Mouse (Mus musculus): ENCODE measurements around the gene Rbm20. TPM values are rescaled to one million over a fixed set of nuclear protein-coding genes. Genes with fewer than 3 reads are reported as not detected.
"Not testable (repeated sequence)": the region's sequence is repeated elsewhere in the genome, so short reads cannot be mapped to it uniquely, and the experiment has no call there.

The Rbm20 gene
- 1 to 10 TPM; 4.4 to 5.2 TPM for total RNA-seq (2021)

DNA sequence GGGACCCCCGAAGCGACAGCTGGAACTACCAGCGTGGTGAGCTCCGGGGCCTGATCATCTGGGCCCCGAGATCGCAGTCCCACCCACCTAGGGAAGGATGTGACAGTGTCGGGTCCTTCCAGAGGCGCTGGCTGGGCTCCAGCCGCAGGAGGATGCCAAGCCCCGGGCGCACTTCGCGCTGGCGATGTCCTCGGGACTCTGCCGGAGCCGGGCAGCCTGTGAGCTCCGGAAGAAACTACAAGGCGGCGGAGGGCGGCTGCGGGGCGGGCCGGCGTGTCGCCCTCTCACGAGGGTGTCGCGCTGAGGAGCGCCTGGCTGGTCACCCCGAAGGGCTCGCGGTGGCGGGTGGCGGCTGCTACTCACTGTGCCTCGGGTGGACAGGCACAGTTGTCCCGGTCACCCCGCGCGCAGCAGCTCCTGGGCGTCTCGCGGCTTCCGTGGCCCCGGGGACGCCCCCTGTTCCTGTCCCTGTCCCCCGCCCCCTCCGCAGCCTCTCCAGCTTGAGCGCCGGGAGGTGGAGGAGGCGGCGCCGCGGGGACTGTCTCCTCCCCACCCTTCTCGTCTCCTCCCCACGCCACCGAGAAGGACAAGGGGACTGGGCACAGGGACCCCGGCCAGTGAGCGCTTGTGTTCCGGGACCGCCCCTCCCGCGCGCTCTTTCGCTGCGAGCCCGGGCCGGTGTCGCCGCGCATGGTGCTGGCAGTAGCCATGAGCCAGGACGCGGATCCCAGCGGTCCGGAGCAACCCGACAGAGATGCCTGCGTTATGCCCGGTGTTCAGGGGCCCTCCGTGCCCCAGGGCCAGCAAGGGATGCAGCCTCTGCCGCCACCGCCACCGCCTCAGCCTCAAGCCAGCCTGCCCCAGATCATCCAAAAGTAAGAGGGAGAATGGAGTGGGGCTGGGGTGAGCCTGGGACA, at the start of gene Rbm20:
Gene Rbm20, plus strand, starts transcription at position 589 of the 917 bp plus-strand sequence.
- intact Hi-C loops (cut with DNase I) = no loop called here
- peak; percentile 34 to 49 for DNase-seq (ENCODE audit: low spot score in 2 of 2)

DNA sequence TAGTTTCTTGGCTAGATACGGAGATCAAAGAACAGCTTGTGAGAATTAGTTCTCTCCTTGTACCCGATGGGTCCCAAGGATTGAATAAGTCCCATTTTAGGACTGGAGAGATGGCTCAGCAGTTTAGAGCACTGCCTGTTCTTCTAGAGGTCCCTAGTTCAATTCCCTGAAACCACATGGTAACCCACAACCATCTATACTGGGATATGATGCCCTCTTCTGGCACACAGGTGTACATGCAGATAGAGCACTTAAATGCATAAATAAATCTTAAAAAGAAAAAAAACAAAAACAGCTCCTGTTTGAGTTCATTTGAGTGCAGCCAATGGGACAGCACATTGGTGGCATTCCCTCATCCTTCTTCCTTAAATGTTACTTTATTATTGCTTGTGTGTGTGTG, 39.1 kb upstream of the Rbm20 start:
- DNase-seq (ENCODE audit: low spot score in 2 of 2) = no peak
- intact Hi-C loops (cut with DNase I) = loop anchor here (5.0 kb wide), 1 partner anchor 36 kb away; the partner anchor contains the start of gene Smc3

GRCm38 (mm10) chr19:53638727-53639126, 38.4 kb upstream of the Rbm20 start:
- intact Hi-C loops (cut with DNase I) = loop anchor here (5.0 kb wide), 1 partner anchor 36 kb away; the partner anchor contains the start of gene Smc3
- DNase-seq (ENCODE audit: low spot score in 2 of 2) = no peak

DNA sequence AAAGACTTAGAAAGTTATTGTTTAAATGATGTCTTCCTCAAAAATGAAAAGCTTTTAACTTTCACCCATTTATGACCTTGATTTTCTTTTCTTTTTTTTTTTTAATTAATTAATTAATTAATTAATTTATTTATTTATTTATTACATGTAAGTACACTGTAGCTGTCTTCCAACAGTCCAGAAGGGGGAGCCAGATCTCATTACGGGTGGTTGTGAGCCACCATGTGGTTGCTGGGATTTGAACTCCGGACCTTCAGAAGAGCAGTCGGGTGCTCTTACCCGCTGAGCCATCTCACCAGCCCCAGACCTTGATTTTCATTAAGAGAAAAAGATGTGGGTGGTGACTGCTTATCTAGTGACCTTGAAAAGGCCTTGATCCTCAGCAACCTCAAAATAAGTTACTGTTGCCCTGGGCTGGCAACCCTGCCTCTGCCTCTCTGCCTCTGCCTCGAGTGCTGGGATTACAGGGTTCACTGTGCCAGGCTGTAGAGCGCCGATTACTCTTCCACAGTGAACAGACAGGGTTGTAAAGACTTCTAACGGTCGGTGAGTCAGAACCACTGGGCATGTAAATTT, 33.0 kb upstream of the Rbm20 start:
- no peak for DNase-seq (ENCODE audit: low spot score in 2 of 2)
- intact Hi-C loops (cut with DNase I) = loop anchor here (10.0 kb wide), 1 partner anchor 1421 kb away; no protein-coding TSS in a partner anchor

GRCm38 (mm10) chr19:53647301-53647700, 29.8 kb upstream of the Rbm20 start:
- no peak for DNase-seq (ENCODE audit: low spot score in 2 of 2)
- intact Hi-C loops (cut with DNase I) = loop anchor here (5.0 to 10.0 kb wide), 3 partner anchors 60 to 1418 kb away; no protein-coding TSS in a partner anchor

DNA sequence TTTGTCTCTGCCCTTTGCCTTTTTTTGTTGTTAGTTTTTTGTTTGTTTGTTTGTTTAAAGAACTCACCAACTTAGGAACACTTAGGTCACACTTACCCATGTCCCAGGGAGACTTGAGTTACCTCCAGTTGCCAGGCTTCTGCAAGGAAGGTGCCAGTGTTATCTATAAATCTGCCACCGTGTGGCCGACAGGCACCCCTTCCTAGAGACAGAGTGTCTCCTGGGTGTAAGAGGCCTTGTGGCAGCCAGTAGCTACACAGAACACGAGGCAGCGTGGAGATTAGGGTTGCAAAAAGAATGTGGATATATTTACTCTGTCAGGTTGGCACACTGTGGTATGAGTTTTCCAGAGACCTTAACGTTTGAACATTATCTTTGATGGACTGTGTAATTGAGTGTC, 29.1 kb upstream of the Rbm20 start:
- intact Hi-C loops (cut with DNase I) = loop anchor here (2.0 to 10.0 kb wide), 4 partner anchors 59 to 1417 kb away; no protein-coding TSS in a partner anchor
- no peak for DNase-seq (ENCODE audit: low spot score in 2 of 2)

GRCm38 (mm10) chr19:53648802-53649236, 28.3 kb upstream of the Rbm20 start:
- intact Hi-C loops (cut with DNase I) = loop anchor here (2.0 to 10.0 kb wide), 4 partner anchors 58 to 1416 kb away; no protein-coding TSS in a partner anchor
- DNase-seq (ENCODE audit: low spot score in 2 of 2) = peak; percentile 72 to 77

DNA sequence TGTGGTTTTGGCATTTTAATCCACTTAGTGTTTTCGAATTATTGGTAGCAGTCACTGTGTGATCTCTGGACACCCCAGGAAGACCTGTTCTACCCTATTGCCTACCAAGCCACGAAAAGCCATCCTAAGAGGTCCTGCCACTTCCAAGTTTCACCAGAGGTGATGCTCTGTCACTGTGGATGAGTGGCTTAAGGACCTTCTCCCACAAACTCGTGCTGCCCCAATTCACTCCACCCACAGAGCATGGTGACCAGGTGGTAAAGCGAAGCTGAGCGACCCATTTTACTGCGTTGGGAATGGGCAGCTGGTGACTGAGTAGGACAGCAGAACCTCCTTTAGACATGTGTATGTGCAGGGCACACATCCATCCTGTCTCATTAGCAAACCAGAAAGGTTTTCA, 27.7 kb upstream of the Rbm20 start:
- intact Hi-C loops (cut with DNase I) = loop anchor here (2.0 to 10.0 kb wide), 4 partner anchors 58 to 1415 kb away; no protein-coding TSS in a partner anchor
- DNase-seq (ENCODE audit: low spot score in 2 of 2) = no peak

- intact Hi-C loops (cut with DNase I) = loop anchor here (2.0 to 10.0 kb wide), 4 partner anchors 57 to 1415 kb away; no protein-coding TSS in a partner anchor
- no peak for DNase-seq (ENCODE audit: low spot score in 2 of 2)
Observed at GRCm38 (mm10) chr19:53649802-53650201, 27.3 kb upstream of the Rbm20 start.

- DNase-seq (ENCODE audit: low spot score in 2 of 2) = no peak
- intact Hi-C loops (cut with DNase I) = no loop called here
Observed at GRCm38 (mm10) chr19:53650921-53651320, 26.2 kb upstream of the Rbm20 start.

- DNase-seq (ENCODE audit: low spot score in 2 of 2) = no peak
- intact Hi-C loops (cut with DNase I) = no loop called here
Observed at GRCm38 (mm10) chr19:53652267-53652666, 24.8 kb upstream of the Rbm20 start.

DNA sequence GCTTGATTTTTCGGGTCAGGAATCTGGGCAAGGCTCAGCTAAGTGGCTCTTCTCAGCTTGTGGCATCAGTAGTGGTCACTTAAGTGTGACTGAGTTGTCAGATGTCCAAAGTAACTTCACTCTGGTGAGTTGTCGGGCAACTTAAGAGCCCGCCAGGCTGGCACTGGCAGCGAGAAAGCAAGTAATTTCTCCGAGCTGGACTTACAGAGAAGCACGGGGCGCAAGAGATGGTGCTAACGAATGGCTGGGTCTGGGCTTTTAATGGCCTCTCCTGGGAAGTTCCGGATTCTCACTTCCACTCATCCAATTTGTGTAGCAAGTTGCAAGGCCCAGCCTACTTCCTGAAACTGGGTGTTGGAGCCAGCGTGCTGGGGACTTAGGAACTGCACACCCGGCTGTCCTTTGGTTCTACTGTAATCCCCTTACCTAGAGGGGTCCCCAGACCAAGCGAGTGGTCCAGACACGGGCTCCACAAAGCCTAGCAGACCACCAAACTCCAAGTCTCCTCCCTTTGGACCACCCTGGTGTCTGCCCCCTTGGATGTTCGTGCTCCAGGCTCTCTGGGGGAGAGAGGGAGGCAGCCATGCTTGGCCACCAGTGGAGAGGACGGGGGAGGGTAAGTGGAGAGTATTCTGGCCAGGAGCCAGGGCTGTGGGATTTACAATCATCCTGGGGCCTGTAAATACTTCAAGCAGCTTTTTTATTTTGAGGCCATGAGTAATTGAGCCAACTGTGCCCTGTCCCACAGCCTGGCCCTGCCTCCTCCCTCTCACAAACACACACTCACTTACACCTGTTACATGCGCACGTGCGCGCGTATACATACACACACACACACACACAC, 23.3 kb upstream of the Rbm20 start:
- intact Hi-C loops (cut with DNase I) = no loop called here
- DNase-seq (ENCODE audit: low spot score in 2 of 2) = no peak

DNA sequence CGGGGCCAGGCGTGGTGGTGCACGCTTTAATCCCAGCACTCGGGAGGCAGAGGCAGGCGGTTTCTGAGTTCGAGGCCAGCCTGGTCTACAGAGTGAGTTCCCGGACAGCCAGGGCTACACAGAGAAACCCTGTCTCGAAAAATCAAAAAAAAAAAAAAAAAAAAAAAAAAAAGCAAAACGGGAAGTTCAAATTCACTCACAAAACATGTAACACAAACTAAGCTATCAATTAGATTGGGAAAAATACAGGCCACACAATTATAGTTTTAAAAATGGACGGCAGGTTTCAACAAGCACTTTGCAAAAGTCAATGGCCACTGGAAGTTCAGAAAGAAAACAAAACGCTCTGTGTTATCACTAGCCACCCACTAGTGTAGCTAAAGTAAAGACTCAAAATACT, 20.7 kb upstream of the Rbm20 start:
- DNase-seq (ENCODE audit: low spot score in 2 of 2); intact Hi-C loops (cut with DNase I): not testable (repeated sequence)

DNA sequence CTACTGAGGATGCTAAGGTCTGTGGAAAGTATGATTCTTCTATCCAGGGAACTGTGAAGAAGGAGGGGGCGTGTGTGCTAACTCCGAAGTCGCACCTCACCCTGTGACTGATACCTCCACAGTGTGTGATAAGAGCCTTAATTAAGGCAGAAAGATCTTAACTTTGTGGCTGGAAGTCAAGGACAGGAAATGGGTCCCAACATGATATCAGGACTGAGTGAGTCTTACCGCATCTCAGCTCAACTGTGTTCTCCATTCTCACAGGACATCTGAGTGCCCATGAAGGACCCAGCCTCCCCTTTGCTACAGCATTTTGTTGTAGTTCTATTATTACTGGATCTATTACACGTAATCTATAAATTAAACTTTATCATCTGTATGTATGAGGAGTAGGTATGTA, 19.7 kb upstream of the Rbm20 start:
- no peak for DNase-seq (ENCODE audit: low spot score in 2 of 2)
- intact Hi-C loops (cut with DNase I) = no loop called here

DNA sequence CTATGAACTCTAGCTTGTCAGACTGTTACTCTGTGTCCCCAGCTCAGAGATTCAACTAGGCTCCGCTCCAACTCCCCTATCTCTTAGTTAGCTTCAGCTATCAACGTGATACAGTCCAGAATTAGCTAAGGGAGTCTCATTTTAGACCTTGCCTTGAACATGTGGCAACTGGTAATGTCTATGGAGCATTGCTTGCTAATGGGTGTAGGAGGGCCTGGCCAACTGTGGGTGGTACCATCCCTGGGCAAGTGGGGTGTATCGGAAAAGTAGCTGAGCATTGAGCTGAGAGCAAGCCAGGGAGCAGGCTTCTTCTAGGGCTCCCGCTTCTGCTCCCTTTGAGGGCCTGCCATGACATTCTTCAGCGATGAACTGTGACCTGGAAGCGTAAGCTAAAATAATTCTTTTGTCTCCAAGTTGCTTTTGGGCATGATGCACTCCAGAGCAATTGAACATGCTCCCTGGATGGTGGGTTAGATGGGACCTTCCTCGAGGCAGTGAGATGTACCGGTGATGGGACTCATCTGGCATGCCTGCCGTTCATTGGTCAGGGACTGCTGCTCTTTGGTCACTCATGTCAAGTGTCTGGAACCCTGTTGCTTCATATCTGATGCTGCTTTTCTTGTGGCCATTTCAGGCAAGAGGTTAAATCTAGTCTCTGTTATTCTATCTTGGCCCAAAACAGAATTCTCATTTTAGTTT, 16.2 kb upstream of the Rbm20 start:
- intact Hi-C loops (cut with DNase I) = no loop called here
- no peak for DNase-seq (ENCODE audit: low spot score in 2 of 2)

GRCm38 (mm10) chr19:53661938-53662722, 15.0 kb upstream of the Rbm20 start:
- no peak for DNase-seq (ENCODE audit: low spot score in 2 of 2)
- intact Hi-C loops (cut with DNase I) = no loop called here

DNA sequence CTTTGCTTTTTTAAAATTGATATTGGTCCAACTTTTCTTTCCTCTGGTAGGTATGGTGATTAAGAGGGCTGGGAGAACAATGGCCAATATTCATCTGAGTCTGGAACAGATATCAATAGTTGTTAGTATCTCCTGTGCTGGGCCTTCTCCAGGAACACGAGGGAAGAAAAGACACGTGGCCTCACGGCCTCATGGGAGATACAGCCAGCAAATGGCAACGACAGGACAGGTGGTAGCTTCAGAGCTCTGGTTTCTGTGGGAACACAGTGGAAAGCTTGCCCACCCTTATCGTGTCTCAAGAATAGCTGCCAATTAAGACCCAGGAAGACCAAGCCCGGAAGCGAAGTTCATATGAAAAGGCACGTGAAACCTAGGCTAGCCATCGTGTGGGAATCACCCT, 12.3 kb upstream of the Rbm20 start:
- intact Hi-C loops (cut with DNase I) = no loop called here
- DNase-seq (ENCODE audit: low spot score in 2 of 2) = no peak

DNA sequence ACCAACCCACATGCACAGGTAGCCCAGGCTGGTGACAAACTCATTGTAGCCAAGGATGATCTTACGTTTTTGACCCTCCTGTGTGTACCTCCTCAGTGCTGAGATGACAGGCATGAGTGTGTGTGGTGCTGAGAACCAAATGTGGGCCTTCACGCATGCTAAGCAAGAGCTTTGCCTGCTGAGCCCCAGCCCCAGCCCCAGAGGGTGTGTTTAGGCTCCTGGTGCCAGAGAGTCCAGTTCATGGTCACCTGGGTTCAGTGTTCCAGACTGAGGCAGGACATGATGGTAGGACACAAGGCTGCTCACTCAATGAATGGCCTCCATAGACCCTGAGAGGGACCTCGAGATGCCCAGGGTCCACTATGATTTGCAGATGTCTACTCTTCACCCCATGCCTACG, 11.7 kb upstream of the Rbm20 start:
- DNase-seq (ENCODE audit: low spot score in 2 of 2) = no peak
- intact Hi-C loops (cut with DNase I) = no loop called here
